Mouse (Mus musculus): ENCODE measurements around the gene Zfhx2. TPM values are rescaled to one million over a fixed set of nuclear protein-coding genes. Genes with fewer than 3 reads are reported as not detected.
A peak's percentile ranks its signal among the peaks of the same experiment; 100 is the strongest.

Zfhx2 gene
- polyA plus RNA-seq, 1 experiment: 0.98 TPM

- Histone ChIP-seq H3K4me3 (no peak overlapping the region), H3K79me2 (ENCODE audit: control insufficient read depth, insufficient read depth) (no peaks in the 10 kb centered on the region), H3K27me3 (ENCODE audit: control insufficient read depth, insufficient read depth, insufficient read length) (peaks cover 69% of the 10 kb centered on the region), H3K36me3 (ENCODE audit: control insufficient read depth, insufficient read depth) (no peaks in the 10 kb centered on the region), H3K4me2 (ENCODE audit: low read depth) (peak overlapping the region; percentile 2), H3ac (ENCODE audit: control insufficient read depth, insufficient read length) (peak overlapping the region; percentile 7)
- no peak for TF ChIP-seq MYOD1 (IDR thresholded peaks at IDR 0.05; ENCODE audit: control insufficient read depth in 1 of 3, insufficient read length in 2 of 3, low read depth in 2 of 3)
- no peak for TF ChIP-seq TCF12 (IDR thresholded peaks at IDR 0.05; ENCODE audit: insufficient read depth, poor library complexity, severe bottlenecking)
- no peak for TF ChIP-seq POLR2AphosphoS2 (IDR thresholded peaks at IDR 0.05; ENCODE audit: insufficient read length, low read depth)
- TF ChIP-seq CEBPB (IDR thresholded peaks at IDR 0.05; ENCODE audit: insufficient read depth, poor library complexity, severe bottlenecking): no peak
- no peak for TF ChIP-seq USF1 (IDR thresholded peaks at IDR 0.05; ENCODE audit: low read depth)
- no peak for TF ChIP-seq MYOG (IDR thresholded peaks at IDR 0.05; ENCODE audit: control insufficient read depth in 1 of 3, insufficient read depth in 1 of 3, insufficient read length in 2 of 3, low read depth in 2 of 3)
These were observed 22.0 kb upstream of the Zfhx2 start for GRCm38 (mm10) chr14:55113975-55114645.

GRCm38 (mm10) chr14:55113351-55113974, 21.3 kb upstream of the Zfhx2 start:
- no peak overlapping the region for H3K4me2 ChIP-seq (ENCODE audit: low read depth)
- peaks cover 74% of the 10 kb centered on the region for H3K27me3 ChIP-seq (ENCODE audit: control insufficient read depth, insufficient read depth, insufficient read length)
- H3K36me3 ChIP-seq (ENCODE audit: control insufficient read depth, insufficient read depth): no peaks in the 10 kb centered on the region
- H3K79me2 ChIP-seq (ENCODE audit: control insufficient read depth, insufficient read depth): no peaks in the 10 kb centered on the region
- no peak overlapping the region for H3K4me3 ChIP-seq
- TF ChIP-seq TCF3 (IDR thresholded peaks at IDR 0.05; ENCODE audit: insufficient read length, low read depth) (no peak), REST (IDR thresholded peaks at IDR 0.05; ENCODE audit: insufficient read depth, insufficient read length) (no peak), MYOD1 (IDR thresholded peaks at IDR 0.05; ENCODE audit: control insufficient read depth in 1 of 3, insufficient read length in 2 of 3, low read depth in 2 of 3) (no peak), POLR2A (IDR thresholded peaks at IDR 0.05; ENCODE audit: insufficient read length, low read depth) (no peak), MAX (IDR thresholded peaks at IDR 0.05; ENCODE audit: low read depth) (no peak), CEBPB (IDR thresholded peaks at IDR 0.05; ENCODE audit: insufficient read depth, poor library complexity, severe bottlenecking) (no peak), MYOG (IDR thresholded peaks at IDR 0.05; ENCODE audit: control insufficient read depth in 1 of 3, insufficient read depth in 1 of 3, insufficient read length in 2 of 3, low read depth in 2 of 3) (no peak), USF1 (IDR thresholded peaks at IDR 0.05; ENCODE audit: low read depth) (no peak), SRF (IDR thresholded peaks at IDR 0.05; ENCODE audit: control insufficient read depth, insufficient read length, low read depth) (no peak), POLR2AphosphoS2 (IDR thresholded peaks at IDR 0.05; ENCODE audit: insufficient read length, low read depth) (no peak), E2F4 (IDR thresholded peaks at IDR 0.05; ENCODE audit: insufficient read depth) (no peak), TCF12 (IDR thresholded peaks at IDR 0.05; ENCODE audit: insufficient read depth, poor library complexity, severe bottlenecking) (no peak)
- H3ac ChIP-seq (ENCODE audit: control insufficient read depth, insufficient read length): no peak overlapping the region

- H3K27me3 ChIP-seq (ENCODE audit: control insufficient read depth, insufficient read depth, insufficient read length): peaks cover 71% of the 10 kb centered on the region
- no peak for TF ChIP-seq TCF12 (IDR thresholded peaks at IDR 0.05; ENCODE audit: insufficient read depth, poor library complexity, severe bottlenecking)
- no peak for TF ChIP-seq TCF3 (IDR thresholded peaks at IDR 0.05; ENCODE audit: insufficient read length, low read depth)
- TF ChIP-seq POLR2AphosphoS2 (IDR thresholded peaks at IDR 0.05; ENCODE audit: insufficient read length, low read depth): no peak
- no peak for TF ChIP-seq REST (IDR thresholded peaks at IDR 0.05; ENCODE audit: insufficient read depth, insufficient read length)
- no peak for TF ChIP-seq USF1 (IDR thresholded peaks at IDR 0.05; ENCODE audit: low read depth)
- no peak for TF ChIP-seq SRF (IDR thresholded peaks at IDR 0.05; ENCODE audit: control insufficient read depth, insufficient read length, low read depth)
- no peak for TF ChIP-seq MYOD1 (IDR thresholded peaks at IDR 0.05; ENCODE audit: control insufficient read depth in 1 of 3, insufficient read length in 2 of 3, low read depth in 2 of 3)
- TF ChIP-seq MYOG (IDR thresholded peaks at IDR 0.05; ENCODE audit: control insufficient read depth in 1 of 3, insufficient read depth in 1 of 3, insufficient read length in 2 of 3, low read depth in 2 of 3): no peak
- TF ChIP-seq MAX (IDR thresholded peaks at IDR 0.05; ENCODE audit: low read depth): no peak
- TF ChIP-seq E2F4 (IDR thresholded peaks at IDR 0.05; ENCODE audit: insufficient read depth): no peak
- no peak for TF ChIP-seq POLR2A (IDR thresholded peaks at IDR 0.05; ENCODE audit: insufficient read length, low read depth)
- no peak for TF ChIP-seq CEBPB (IDR thresholded peaks at IDR 0.05; ENCODE audit: insufficient read depth, poor library complexity, severe bottlenecking)
These were observed 19.6 kb upstream of the Zfhx2 start for GRCm38 (mm10) chr14:55111720-55112119.

GRCm38 (mm10) chr14:55110076-55110475, 18.0 kb upstream of the Zfhx2 start:
- Histone ChIP-seq H3K4me3 (no peak overlapping the region), H3ac (ENCODE audit: control insufficient read depth, insufficient read length) (no peak overlapping the region), H3K4me2 (ENCODE audit: low read depth) (no peak overlapping the region), H3K27me3 (ENCODE audit: control insufficient read depth, insufficient read depth, insufficient read length) (peaks cover 54% of the 10 kb centered on the region), H3K36me3 (ENCODE audit: control insufficient read depth, insufficient read depth) (no peaks in the 10 kb centered on the region), H3K79me2 (ENCODE audit: control insufficient read depth, insufficient read depth) (no peaks in the 10 kb centered on the region)
- TF ChIP-seq MYOG (IDR thresholded peaks at IDR 0.05; ENCODE audit: control insufficient read depth in 1 of 3, insufficient read depth in 1 of 3, insufficient read length in 2 of 3, low read depth in 2 of 3): no peak
- TF ChIP-seq USF1 (IDR thresholded peaks at IDR 0.05; ENCODE audit: low read depth): no peak
- TF ChIP-seq MYOD1 (IDR thresholded peaks at IDR 0.05; ENCODE audit: control insufficient read depth in 1 of 3, insufficient read length in 2 of 3, low read depth in 2 of 3): no peak

More at GRCm38 (mm10) chr14:55111720-55112119, 19.6 kb upstream of the Zfhx2 start:
- Histone ChIP-seq H3K4me2 (ENCODE audit: low read depth) (no peak overlapping the region), H3ac (ENCODE audit: control insufficient read depth, insufficient read length) (no peak overlapping the region), H3K79me2 (ENCODE audit: control insufficient read depth, insufficient read depth) (no peaks in the 10 kb centered on the region), H3K36me3 (ENCODE audit: control insufficient read depth, insufficient read depth) (no peaks in the 10 kb centered on the region), H3K4me3 (no peak overlapping the region)

Data from myocyte (in vitro differentiated cells).